Mouse (Mus musculus): ENCODE measurements at regions not wholly inside any gene's neighbourhood (a gene's known extent, or its start where the extent isn't known, plus 50 kb on each side); places are given as distances from the start of the nearest gene placed in this dataset.

GRCm38 (mm10) chr6:12180951-12181350, 273.3 kb downstream of the Phf14 start:
- no peak for TF ChIP-seq CTCF (conservative IDR thresholded peaks at IDR 0.05; ENCODE audit: low read length)
- no peak for TF ChIP-seq POU5F1 (IDR thresholded peaks at IDR 0.05; ENCODE audit: borderline replicate concordance, low read length)
- no peak for TF ChIP-seq NANOG (IDR thresholded peaks at IDR 0.05; ENCODE audit: borderline replicate concordance, low read length)

Data from E14TG2a.4 (cell line).